ENCODE assay signal across 35 mouse cellular contexts in genomic region chr4:136636511-136636910, GRCm38 (mm10). TPM values are rescaled to one million over a fixed set of nuclear protein-coding genes. Genes with fewer than 3 reads are reported as not detected.
DNase-seq lines count a peak whose midpoint lies in the region; ATAC-seq lines count a peak whose summit lies in the region.
"Had no signal": no experiment of that assay in that cellular context is flagged by ENCODE, and none has a peak within 500 bp of the region (broad histone marks: within the 10 kb centered on the region; RNA-seq: fewer than 3 reads in every experiment).

No protein-coding gene starts in this region.

- H3K36me3 ChIP-seq in hindbrain, embryonic 13.5 days: no peaks in the 10 kb centered on the region
- no peaks in the 10 kb centered on the region for H3K36me3 ChIP-seq in hindbrain, embryonic 10.5 days
- no peaks in the 10 kb centered on the region for H3K36me3 ChIP-seq in lung, embryonic 15.5 days
- H3K36me3 ChIP-seq: forebrain, embryonic 10.5 days; forebrain, embryonic 15.5 days; heart, embryonic 10.5 days; heart, embryonic 15.5 days; limb, embryonic 10.5 days; limb, embryonic 15.5 days; liver, embryonic 13.5 days; neural tube, embryonic 12.5 days had no signal

- 60% methylated on average over 5 of the region's 5 CpGs for WGBS in hindbrain, embryonic 13.5 days
- WGBS in hindbrain, embryonic 10.5 days: 61% methylated on average over 5 of the region's 5 CpGs
- 55% methylated on average over 5 of the region's 5 CpGs for WGBS in lung, embryonic 15.5 days

- peak overlapping the region; percentile 79; the same call in 1 of the 2 replicates for H3K4me2 ChIP-seq in hindbrain, embryonic 13.5 days
- no peak overlapping the region for H3K4me2 ChIP-seq in lung, embryonic 15.5 days

- peaks cover 22% of the 10 kb centered on the region for H3K4me1 ChIP-seq in hindbrain, embryonic 13.5 days (replicated peaks)
- peaks cover 28% of the 10 kb centered on the region for H3K4me1 ChIP-seq in hindbrain, embryonic 10.5 days (replicated peaks)
- H3K4me1 ChIP-seq in lung, embryonic 15.5 days: peaks cover 16% of the 10 kb centered on the region

- DNase-seq in hindbrain, embryonic 10.5 days (ENCODE audit: low spot score): no peak
- DNase-seq in lung, postnatal 10 days: no peak
- DNase-seq in ES-CJ7 (ENCODE audit: low read depth, low spot score) (peak; percentile 72), ZHBTc4 (ENCODE audit: low read depth, low spot score) (peak; percentile 81)
- DNase-seq in right cerebral cortex, postnatal 14 days: no peak
- DNase-seq: adrenal gland, adult 8-10 months; cerebellum, adult 2 months; cerebellum, postnatal 25 days; gastrocnemius, postnatal 25 days; heart, adult 11 months; heart, postnatal 36 days; kidney, adult 11 months; layer of hippocampus, postnatal 36 days; liver, embryonic 13.5 days; lung, adult 18-20 months; lung, postnatal 14 days; right cerebral cortex, adult 18-20 months; right cerebral cortex, postnatal 4 days had no signal

- H3K4me3 ChIP-seq in hindbrain, embryonic 13.5 days: 0 out of 2 replicates have a peak overlapping the region, but pooled peaks have one; percentile 54
- no peak overlapping the region for H3K4me3 ChIP-seq in hindbrain, embryonic 10.5 days
- H3K4me3 ChIP-seq in lung, embryonic 15.5 days: 0 out of 2 replicates have a peak overlapping the region, but pooled peaks have one; percentile 52

- ATAC-seq in hindbrain, embryonic 13.5 days (ENCODE audit: low FRiP score): no peak
- ATAC-seq in lung, embryonic 15.5 days (ENCODE audit: borderline replicate concordance, extremely low read depth, low FRiP score, low TSS enrichment): no peak
- ATAC-seq: inflammation-experienced regulatory T-cells, adult 6 months had no signal

- no peaks in the 10 kb centered on the region for H3K9me3 ChIP-seq in hindbrain, embryonic 13.5 days
- peaks cover 7% of the 10 kb centered on the region; the same call in 1 of the 2 replicates for H3K9me3 ChIP-seq in hindbrain, embryonic 10.5 days
- H3K9me3 ChIP-seq in lung, embryonic 15.5 days: no peaks in the 10 kb centered on the region
- H3K9me3 ChIP-seq: forebrain, embryonic 10.5 days; forebrain, embryonic 15.5 days; heart, embryonic 10.5 days; heart, embryonic 15.5 days; limb, embryonic 10.5 days; limb, embryonic 15.5 days; liver, embryonic 13.5 days; neural tube, embryonic 12.5 days had no signal

- H3K27me3 ChIP-seq in hindbrain, embryonic 13.5 days: peaks cover 43% of the 10 kb centered on the region
- peaks cover 54% of the 10 kb centered on the region for H3K27me3 ChIP-seq in hindbrain, embryonic 10.5 days (ENCODE audit: insufficient read depth, poor library complexity, severe bottlenecking)
- H3K27me3 ChIP-seq in lung, embryonic 15.5 days: peaks cover 42% of the 10 kb centered on the region

- H3K27ac ChIP-seq in hindbrain, embryonic 13.5 days: no peak overlapping the region
- no peak overlapping the region for H3K27ac ChIP-seq in hindbrain, embryonic 10.5 days
- H3K27ac ChIP-seq in lung, embryonic 15.5 days: no peak overlapping the region
- H3K27ac ChIP-seq: heart, embryonic 15.5 days; limb, embryonic 15.5 days; liver, embryonic 13.5 days; neural tube, embryonic 12.5 days; stomach, postnatal 0 days had no signal

- H3K9ac ChIP-seq in hindbrain, embryonic 13.5 days: no peak overlapping the region
- H3K9ac ChIP-seq in lung, embryonic 15.5 days: no peak overlapping the region
- H3K9ac ChIP-seq: limb, embryonic 15.5 days; liver, embryonic 13.5 days had no signal

RNA-seq across cellular contexts. Expression of gene Lactbl1, which starts 14.1 kb away (rescaled TPM):
- 0.06 TPM in 1 of 2 replicates, not detected in the other for polyA plus RNA-seq in hindbrain, embryonic 13.5 days (2015; fragmentation: Nextera tagmentation; extraction: Ambion mirVana)
- 0.05 TPM in 1 of 2 replicates, not detected in the other for polyA plus RNA-seq in hindbrain, embryonic 10.5 days (2016; fragmentation: Nextera tagmentation; extraction: Ambion mirVana)
- not detected in 2 replicates for polyA plus RNA-seq in lung, embryonic 15.5 days (2015; fragmentation: Nextera tagmentation; extraction: Ambion mirVana)
- polyA plus RNA-seq: embryonic facial prominence, embryonic 11.5 days; forebrain, embryonic 10.5 days; heart, embryonic 10.5 days; heart, embryonic 15.5 days; kidney, embryonic 16.5 days; large intestine, adult 2 months; limb, embryonic 10.5 days; limb, embryonic 15.5 days; liver, embryonic 13.5 days; neural tube, embryonic 12.5 days; stomach, postnatal 0 days had no signal

RNA-seq across cellular contexts. Expression of gene Tex46, which starts 26.3 kb away (rescaled TPM):
- polyA plus RNA-seq in hindbrain, embryonic 13.5 days (2015; fragmentation: Nextera tagmentation; extraction: Ambion mirVana): not detected in 2 replicates
- polyA plus RNA-seq in hindbrain, embryonic 10.5 days (2016; fragmentation: Nextera tagmentation; extraction: Ambion mirVana): not detected in 2 replicates
- not detected in 2 replicates for polyA plus RNA-seq in lung, embryonic 15.5 days (2015; fragmentation: Nextera tagmentation; extraction: Ambion mirVana)
- polyA plus RNA-seq: cerebellum, adult 2 months; embryonic facial prominence, embryonic 11.5 days; forebrain, embryonic 10.5 days; forebrain, embryonic 15.5 days; frontal cortex, adult 2 months; heart, embryonic 10.5 days; heart, embryonic 15.5 days; inflammation-experienced regulatory T-cells, adult 6 months; kidney, embryonic 16.5 days; large intestine, adult 2 months; limb, embryonic 10.5 days; limb, embryonic 15.5 days; liver, embryonic 13.5 days; midbrain, embryonic 16.5 days; neural tube, embryonic 12.5 days; spleen, adult 2 months; stomach, postnatal 0 days had no signal

RNA-seq across cellular contexts. Expression of gene Kdm1a, which starts 34.0 kb away (rescaled TPM):
- 80.7 and 80.8 TPM in 2 replicates for polyA plus RNA-seq in hindbrain, embryonic 13.5 days (2015; fragmentation: Nextera tagmentation; extraction: Ambion mirVana)
- 54.6 and 61.0 TPM in 2 replicates for polyA plus RNA-seq in hindbrain, embryonic 10.5 days (2016; fragmentation: Nextera tagmentation; extraction: Ambion mirVana)
- polyA plus RNA-seq in lung, embryonic 15.5 days (2015; fragmentation: Nextera tagmentation; extraction: Ambion mirVana): 34.5 and 36.3 TPM in 2 replicates

Comparison
In these comparisons a context has a peak if more than half of its experiments do, and no peak if none do; other contexts are left out.
1. DNase-seq: peak in ES-CJ7 (single experiment) and ZHBTc4 (single experiment); none in hindbrain, embryonic 10.5 days (single experiment), lung, postnatal 10 days (single experiment) and right cerebral cortex, postnatal 14 days (single experiment).